Mouse (Mus musculus) left cerebral cortex, adult 2 months (tissue): ENCODE data around the gene Shisa8. TPM values are rescaled to one million over a fixed set of nuclear protein-coding genes. Genes with fewer than 3 reads are reported as not detected.

Experiments used
- DNase-seq, 2 experiments: peaks; one replicate each; pipeline ENCODE4 v3.0.0; 2021 to 2022; ENCODE audit warnings: low spot score in 2 of 2, mixed read lengths in 1 of 2; ENCODE audit errors: extremely low spot score in 1 of 2
- H3K27ac ChIP-seq: fragments of 200-600 bp; 2 replicates; pipeline ENCODE4 v1.8.1; 2022
- H3K4me3 ChIP-seq: fragments of 200-600 bp; 2 replicates; pipeline ENCODE4 v1.8.1; 2022
- CTCF ChIP-seq: fragments of 200-600 bp; IDR thresholded peaks from 2 replicates; pipeline ENCODE4 v1.8.1; 2022; ENCODE audit warnings: antibody characterized with exemption, mild to moderate bottlenecking, moderate library complexity
- intact Hi-C: fragments of 180-260 bp; cut with DNase I; formaldehyde crosslinking; loops from one replicate; pipeline ENCODE4 v1.15.1; 2025
- microRNA-seq, 2 experiments: library from miRNA; unstranded; fragments of <30 nt; microRNA quantifications; one replicate each; pipeline ENCODE4 v1.2.0; 2021
- total RNA-seq, 2 experiments: library from RNA; stranded (reverse); gene quantifications; 2 replicates each; pipeline ENCODE4 v1.2.3; 2021

Gene Shisa8
- total RNA-seq, 2 experiments from 2014 or later: 2.1 to 2.7 TPM

- peak; percentile 66 to 77 for DNase-seq
- Histone ChIP-seq H3K27ac (no peak overlapping the region; the same call in 1 of the 2 replicates), H3K4me3 (no peak overlapping the region)
- no peak; the same call in none of the 2 replicates for TF ChIP-seq CTCF
- intact Hi-C loops: loop anchor here (2.0 kb wide), 2 partner anchors 19 to 101 kb away; partner anchors contain the start of gene Srebf2
Measured at GRCm38 (mm10) chr15:82165332-82166239, 47.0 kb downstream of the Shisa8 start.

DNA sequence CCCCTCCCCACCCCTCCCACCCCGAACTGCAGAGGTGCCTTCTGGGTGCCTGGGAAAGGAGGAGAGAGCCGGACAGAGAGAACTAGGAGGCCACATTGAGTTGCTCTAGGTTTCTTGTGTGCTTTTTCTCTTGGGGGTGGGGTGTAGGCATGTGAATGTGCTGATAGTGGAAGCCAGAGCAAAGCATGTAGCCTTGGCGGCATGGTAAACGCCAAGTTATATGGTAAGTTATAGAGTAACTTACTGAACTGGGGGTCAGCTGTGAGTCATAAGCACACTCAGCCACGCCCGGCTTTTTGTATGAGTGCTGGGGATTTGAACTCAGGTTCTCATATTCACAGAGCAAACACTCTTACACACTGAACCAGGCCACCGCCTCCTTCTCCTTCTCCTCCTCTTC lies 48.1 kb downstream of the Shisa8 start:
- intact Hi-C loops: loop anchor here (2.0 kb wide), 2 partner anchors 18 to 100 kb away; partner anchors contain the start of gene Srebf2
- no peak overlapping the region for H3K4me3 ChIP-seq
- TF ChIP-seq CTCF: no peak
- no peak overlapping the region for H3K27ac ChIP-seq
- DNase-seq: no peak

DNA sequence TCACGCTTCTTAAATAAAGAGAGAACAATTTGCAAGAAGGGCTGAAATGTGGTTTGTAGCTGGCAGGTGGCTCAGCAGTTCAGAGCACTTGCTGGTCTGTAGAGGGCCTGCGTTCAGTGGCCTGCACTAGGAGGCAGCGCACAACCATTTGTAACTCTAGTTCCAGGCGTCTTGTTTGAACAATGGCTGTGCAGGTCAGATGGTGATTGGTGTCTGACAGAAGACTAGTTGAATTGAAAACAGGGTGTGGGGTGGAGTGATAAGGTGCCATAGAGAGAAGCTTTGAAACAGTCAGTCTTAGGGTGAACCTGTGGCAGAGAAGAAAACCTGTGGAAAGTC lies 48.6 kb downstream of the Shisa8 start:
- no peak overlapping the region for H3K4me3 ChIP-seq
- DNase-seq: no peak
- H3K27ac ChIP-seq: peak overlapping the region; percentile 17; the same call in 1 of the 2 replicates
- TF ChIP-seq CTCF: no peak
- intact Hi-C loops: loop anchor here (2.0 kb wide), 2 partner anchors 17 to 99 kb away; partner anchors contain the start of gene Srebf2

GRCm38 (mm10) chr15:82163356-82164060 lies 49.1 kb downstream of the Shisa8 start:
- H3K4me3 ChIP-seq: no peak overlapping the region
- no peak for DNase-seq
- intact Hi-C loops: loop anchor here (2.0 kb wide), 2 partner anchors 17 to 99 kb away; partner anchors contain the start of gene Srebf2
- peak overlapping the region; percentile 17; the same call in 1 of the 2 replicates for H3K27ac ChIP-seq
- no peak for TF ChIP-seq CTCF

DNA sequence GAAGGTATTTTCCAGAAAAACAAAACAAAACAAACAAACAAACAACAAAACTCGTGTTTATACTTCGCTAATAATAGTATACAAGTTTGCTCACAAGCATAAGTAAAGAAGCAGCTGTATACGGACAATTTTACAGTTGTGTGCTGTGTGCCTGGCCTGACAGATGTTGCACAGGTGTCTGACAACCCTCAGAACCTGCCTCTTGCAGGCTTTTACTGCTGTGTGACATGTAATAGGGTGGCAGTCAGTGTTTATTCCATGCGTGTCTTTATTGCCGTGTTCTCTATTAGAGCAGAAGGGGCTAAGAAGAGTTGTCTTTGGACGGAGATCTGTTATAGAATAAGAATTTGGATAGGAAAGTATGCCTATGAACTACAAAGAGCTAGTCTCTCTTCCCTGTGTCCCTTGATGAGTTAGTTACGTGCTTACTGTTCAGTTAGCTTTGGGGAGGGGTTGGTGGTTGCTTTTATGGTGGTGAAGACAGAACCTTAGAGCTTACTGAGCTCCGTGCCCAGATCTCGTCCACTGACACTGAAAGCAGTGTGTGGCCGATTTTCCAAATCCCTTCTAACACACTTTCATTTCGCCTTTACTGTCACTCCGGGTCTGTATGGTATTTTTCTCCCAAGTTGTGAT lies 50.5 kb downstream of the Shisa8 start:
- Histone ChIP-seq H3K4me3 (no peak overlapping the region), H3K27ac (no peak overlapping the region)
- intact Hi-C loops: no loop called here
- TF ChIP-seq CTCF: no peak
- no peak for DNase-seq

GRCm38 (mm10) chr15:82160731-82161640 lies 51.6 kb downstream of the Shisa8 start:
- no peak for DNase-seq
- Histone ChIP-seq H3K4me3 (no peak overlapping the region), H3K27ac (no peak overlapping the region)
- intact Hi-C loops: no loop called here
- TF ChIP-seq CTCF: no peak

- no peak for DNase-seq
- no peak overlapping the region for H3K4me3 ChIP-seq
- intact Hi-C loops: no loop called here
- H3K27ac ChIP-seq: no peak overlapping the region
- TF ChIP-seq CTCF: no peak
Measured at GRCm38 (mm10) chr15:82159471-82159870, 53.1 kb downstream of the Shisa8 start.

DNA sequence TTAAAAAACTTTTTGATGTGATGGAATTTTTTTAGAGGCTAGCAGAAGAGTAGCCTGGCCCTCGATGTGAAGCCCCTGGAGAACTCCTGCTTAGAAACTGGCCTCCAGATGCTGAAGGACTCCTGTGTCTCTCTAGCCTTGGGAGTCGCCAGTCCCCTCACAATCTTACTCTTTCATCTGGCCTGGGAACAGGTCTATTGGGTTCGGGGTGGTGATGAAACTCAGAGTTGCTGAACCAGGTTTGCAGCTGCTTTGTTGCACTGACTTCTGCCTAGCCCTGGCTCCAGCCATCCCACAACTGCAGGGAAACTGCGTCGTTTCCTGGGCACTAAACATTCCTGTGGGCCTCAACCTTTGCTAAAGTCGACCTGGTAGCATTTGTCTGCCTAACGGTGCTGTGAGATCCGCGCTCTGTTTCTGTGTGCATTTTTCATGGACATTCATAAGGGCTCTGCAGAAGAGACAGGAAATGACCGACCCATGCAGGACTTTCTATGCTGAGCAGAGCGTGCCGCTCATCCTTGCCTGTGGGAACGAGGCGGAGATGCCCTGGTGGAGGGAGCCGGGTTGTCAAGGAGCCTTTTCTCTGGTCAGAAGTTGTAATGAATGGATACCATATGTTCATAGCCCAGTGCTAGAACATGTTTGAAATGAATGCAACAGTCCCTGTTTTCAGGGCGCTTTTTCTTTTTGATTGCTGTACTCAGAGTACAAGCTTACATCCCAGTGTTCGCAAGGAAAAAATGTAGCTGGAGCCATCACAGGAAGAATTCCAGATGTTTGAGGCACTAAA lies 54.2 kb downstream of the Shisa8 start:
- no peak for DNase-seq
- H3K27ac ChIP-seq: no peak overlapping the region
- no peak for TF ChIP-seq CTCF
- no peak overlapping the region for H3K4me3 ChIP-seq
- intact Hi-C loops: no loop called here

DNA sequence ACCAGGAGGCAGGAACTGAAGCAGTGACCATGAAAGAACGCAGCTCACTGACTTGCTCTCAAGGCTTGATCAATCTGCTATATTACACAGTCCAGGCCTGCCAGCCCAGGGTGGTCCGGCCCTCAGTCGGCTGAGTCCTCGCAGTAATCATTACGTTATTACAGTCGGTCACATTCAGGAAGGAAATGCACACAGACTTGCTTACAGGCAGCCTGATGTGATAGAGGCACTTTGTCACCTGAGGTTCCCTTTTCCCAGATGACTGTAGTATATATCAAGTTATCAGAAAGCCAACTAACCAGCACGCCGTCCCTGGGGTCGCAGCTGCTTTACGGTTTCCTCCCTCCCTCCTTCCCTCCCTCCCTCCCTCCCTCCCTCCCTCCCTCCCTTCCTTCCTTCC lies 55.7 kb downstream of the Shisa8 start:
- Histone ChIP-seq H3K27ac (no peak overlapping the region), H3K4me3 (no peak overlapping the region)
- intact Hi-C loops: no loop called here
- TF ChIP-seq CTCF: no peak
- DNase-seq: no peak

DNA sequence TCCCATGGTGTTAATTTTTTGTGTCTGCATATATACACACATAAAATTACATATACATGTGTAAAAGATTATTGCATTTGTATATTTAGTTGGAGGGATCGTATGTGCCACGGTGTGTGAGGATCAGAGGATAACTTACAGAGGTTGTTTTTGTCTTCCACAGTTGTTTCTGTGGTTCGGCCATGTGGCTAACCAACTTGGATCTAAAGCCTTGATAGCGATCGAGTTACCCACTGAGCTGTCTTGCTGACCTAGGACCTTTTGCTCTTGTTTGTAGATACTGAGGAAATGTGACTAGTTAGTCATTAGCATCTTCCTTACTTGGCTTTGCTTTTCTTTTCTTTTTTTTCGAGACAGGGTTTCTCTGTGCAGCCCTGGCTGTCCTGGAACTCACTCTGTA lies 56.3 kb downstream of the Shisa8 start:
- intact Hi-C loops: no loop called here
- H3K27ac ChIP-seq: no peak overlapping the region
- no peak for TF ChIP-seq CTCF
- no peak overlapping the region for H3K4me3 ChIP-seq
- no peak for DNase-seq

Small RNA genes within 50 kb of the gene (microRNA-seq; reads per million reads assigned to microRNA genes)
- gene Mir33: 21.2 to 31.1 reads per million in 2 experiments

Other genes starting within 250 kb of the Shisa8 start
- gene 1700029P11Rik, start 232.3 kb downstream of the Shisa8 start, total RNA-seq: not detected
- 10 to 100 TPM; 22.5 to 29.7 TPM for gene Xrcc6, start 225.0 kb downstream of the Shisa8 start, total RNA-seq
- 10 to 100 TPM; 88.0 to 95.6 TPM for gene Desi1, start 179.0 kb downstream of the Shisa8 start, total RNA-seq
- 100 to 1,000 TPM; 110 to 113 TPM for gene Snu13, start 165.2 kb downstream of the Shisa8 start, total RNA-seq
- not detected for gene 4930407I10Rik, start 153.7 kb downstream of the Shisa8 start, total RNA-seq
- 1 to 10 TPM; 4.0 to 4.5 TPM for gene Mei1, start 142.8 kb downstream of the Shisa8 start, total RNA-seq
- 10 to 100 TPM; 11.2 to 18.3 TPM for gene Ccdc134, start 84.9 kb downstream of the Shisa8 start, total RNA-seq
- 100 to 1,000 TPM; 187 to 202 TPM for gene Srebf2, start 65.6 kb downstream of the Shisa8 start, total RNA-seq
- under 1 TPM; 0.29 to 0.47 TPM for gene Tnfrsf13c, start 11.6 kb upstream of the Shisa8 start, total RNA-seq
- 1 to 10 TPM; 3.1 to 4.8 TPM for gene Cenpm, start 31.9 kb upstream of the Shisa8 start, total RNA-seq
- 100 to 1,000 TPM in 1 of 2 experiments, 10 to 100 TPM in 1; 96.5 to 102 TPM for gene 1500009C09Rik, start 39.6 kb upstream of the Shisa8 start, total RNA-seq
- 100 to 1,000 TPM; 489 to 520 TPM for gene Sept3, start 62.1 kb upstream of the Shisa8 start, total RNA-seq
- not detected for gene Wbp2nl, start 86.1 kb upstream of the Shisa8 start, total RNA-seq
- gene Naga, start 126.1 kb upstream of the Shisa8 start, total RNA-seq: 10 to 100 TPM; 33.5 to 35.2 TPM
- gene Pheta2, start 126.1 kb upstream of the Shisa8 start, total RNA-seq: under 1 TPM; 0.25 to 0.42 TPM
- gene Smdt1, start 126.1 kb upstream of the Shisa8 start, total RNA-seq: 100 to 1,000 TPM; 137 to 141 TPM
- 100 to 1,000 TPM; 206 to 211 TPM for gene Ndufa6, start 141.5 kb upstream of the Shisa8 start, total RNA-seq
- 10 to 100 TPM; 30.6 to 37.2 TPM for gene Cyp2d22, start 167.4 kb upstream of the Shisa8 start, total RNA-seq
- gene Cyp2d11, start 181.2 kb upstream of the Shisa8 start, total RNA-seq: not detected
- gene Cyp2d10, start 194.4 kb upstream of the Shisa8 start, total RNA-seq: under 1 TPM in 1 of 2 experiments, not detected in 1; 0.52 TPM
- not detected for gene Cyp2d9, start 220.6 kb upstream of the Shisa8 start, total RNA-seq